Mouse (Mus musculus): ENCODE results near the gene Tceal6. TPM values are rescaled to one million over a fixed set of nuclear protein-coding genes. Genes with fewer than 3 reads are reported as not detected.

Tceal6 gene
- 33.9 and 34.5 TPM in 2 replicates for polyA plus RNA-seq (2012; rRNA removed)

GRCm38 (mm10) chrX:135210436-135211221 lies at the start of gene Tceal6:
TSS of gene Tceal6 (minus strand) at chrX:135210687.

DNA sequence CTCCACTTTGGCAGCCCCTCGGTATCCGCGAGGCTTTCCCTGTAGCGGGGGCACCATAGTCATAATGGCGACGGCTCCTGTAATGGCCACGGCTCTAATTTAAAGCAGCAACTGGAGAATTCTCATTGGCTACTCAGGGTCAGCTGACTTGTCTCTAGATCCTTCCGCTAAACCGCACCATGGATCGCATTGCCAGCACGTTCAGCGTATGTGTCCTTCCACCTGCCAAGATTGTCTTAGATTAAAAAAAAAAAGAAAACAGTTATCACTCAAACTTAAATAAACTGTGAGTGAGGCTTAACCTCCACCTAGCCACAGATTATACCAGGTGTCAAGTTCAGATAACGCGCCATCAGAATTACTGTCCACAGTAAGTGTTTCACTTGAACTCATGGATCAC lies 33.0 kb downstream of the Tceal6 start, which contains the start of gene Gm15023:
Gene Gm15023 (minus strand): TSS at position 101 of the 400 bp plus-strand sequence.

Other genes with a start within 250 kb of the Tceal6 start
- 0.22 and 0.28 TPM in 2 replicates for gene Nxf2, start 245.9 kb downstream of the Tceal6 start, polyA plus RNA-seq (2012; rRNA removed)
- 3.4 and 3.9 TPM in 2 replicates for gene Zmat1, start 201.5 kb downstream of the Tceal6 start, polyA plus RNA-seq (2012; rRNA removed)
- gene Gm15023, start 33.1 kb downstream of the Tceal6 start, polyA plus RNA-seq (2012; rRNA removed) = not detected in 2 replicates
- gene Pramel3, start 91.6 kb upstream of the Tceal6 start, polyA plus RNA-seq (2012; rRNA removed) = not detected in 2 replicates
- gene Gm5128, start 162.6 kb upstream of the Tceal6 start, polyA plus RNA-seq (2012; rRNA removed) = not detected in 2 replicates
- gene Gm7903, start 223.1 kb upstream of the Tceal6 start, polyA plus RNA-seq (2012; rRNA removed) = not detected in 2 replicates